Mouse (Mus musculus): ENCODE data around the gene Cpeb3.

DNA sequence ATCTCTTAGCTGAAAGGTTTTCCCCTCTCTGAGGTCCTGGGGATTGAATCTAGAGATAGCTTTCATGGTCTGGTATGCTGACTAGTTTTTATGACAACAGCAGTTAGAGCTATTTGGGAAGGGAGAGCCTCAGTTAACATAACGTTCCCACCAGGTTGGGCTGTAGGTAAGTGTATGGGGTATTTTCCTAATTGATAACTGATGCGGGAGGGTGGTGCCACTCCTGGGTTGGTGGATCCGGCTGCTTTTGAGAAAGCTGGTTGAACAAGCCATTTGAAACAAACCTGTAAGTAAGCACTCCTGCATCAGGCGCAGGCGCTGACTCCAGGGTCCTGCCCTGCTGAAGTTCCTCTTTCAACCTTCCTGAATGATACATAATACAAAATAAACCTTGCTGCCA lies 28.9 kb upstream of the Cpeb3 start:
- TF ChIP-seq CTCF (IDR thresholded peaks at IDR 0.05; ENCODE audit: borderline replicate concordance, control insufficient read depth, extremely low read depth, insufficient read depth, low read length, poor library complexity) = no peak
- no peak for TF ChIP-seq POLR2A (IDR thresholded peaks at IDR 0.05; ENCODE audit: control insufficient read depth, extremely low read depth, insufficient read depth, low read length, poor library complexity)
